Mouse (Mus musculus): ENCODE data around the gene Itpkb.

DNA sequence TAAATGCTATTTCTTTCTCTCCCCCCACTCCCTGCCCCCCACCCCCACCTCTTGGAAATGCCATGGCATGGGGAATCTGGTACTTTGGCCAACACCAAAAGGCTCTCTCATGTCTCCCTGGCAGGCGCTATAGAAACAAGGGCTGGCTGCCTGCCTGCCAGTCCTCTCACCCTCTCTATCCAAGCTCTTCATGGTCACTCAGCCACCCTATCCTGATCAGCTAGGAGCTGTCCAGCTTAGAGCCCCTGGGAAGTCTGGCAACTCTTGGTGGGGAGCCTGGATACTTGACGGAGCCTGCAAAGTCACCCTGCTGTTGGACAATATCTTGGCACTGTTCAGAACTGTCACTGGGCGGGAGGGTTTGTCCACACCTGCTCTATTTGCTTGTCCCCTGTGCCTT, 128.4 kb downstream of the Itpkb start:
- TF ChIP-seq CTCF (IDR thresholded peaks at IDR 0.05; ENCODE audit: low read depth) (no peak), EP300 (optimal IDR thresholded peaks at IDR 0.05) (no peak)
